Mouse (Mus musculus) kidney, embryonic 15.5 days (tissue): ENCODE results near the gene Myh14. TPM values are rescaled to one million over a fixed set of nuclear protein-coding genes. Genes with fewer than 3 reads are reported as not detected.

ENCODE experiments used
- ATAC-seq: fragments of 200-750 bp; cut with Nextera tagmentation; replicated peaks from 2 replicates; pipeline ENCODE4 v1.8.0; 2017; ENCODE audit warnings: moderate TSS enrichment; ENCODE audit not compliant: low FRiP score
- H3K27ac ChIP-seq: fragments of 300-500 bp; sonication (generic); 2 replicates; pipeline ENCODE4 v1.5.1; 2015; ENCODE audit warnings: mild to moderate bottlenecking, inconsistent platforms
- H3K27me3 ChIP-seq: fragments of 300-500 bp; sonication (generic); 2 replicates; pipeline ENCODE4 v1.6.1; 2015; ENCODE audit warnings: inconsistent platforms
- H3K36me3 ChIP-seq: fragments of 300-500 bp; sonication (generic); 2 replicates; pipeline ENCODE4 v1.6.1; 2015; ENCODE audit warnings: inconsistent platforms
- H3K4me1 ChIP-seq: fragments of 300-500 bp; sonication (generic); 2 replicates; pipeline ENCODE4 v1.6.1; 2015; ENCODE audit warnings: inconsistent platforms
- H3K4me2 ChIP-seq: fragments of 300-500 bp; sonication (generic); 2 replicates; pipeline ENCODE4 v1.6.1; 2015; ENCODE audit warnings: moderate library complexity, mild to moderate bottlenecking, inconsistent platforms
- H3K4me3 ChIP-seq: fragments of 300-500 bp; sonication (generic); replicated peaks from 2 replicates; pipeline ENCODE4 v1.5.1; 2015; ENCODE audit warnings: mild to moderate bottlenecking, inconsistent platforms
- H3K9ac ChIP-seq: fragments of 300-500 bp; sonication (generic); 2 replicates; pipeline ENCODE4 v1.6.1; 2015; ENCODE audit warnings: mild to moderate bottlenecking, inconsistent platforms
- H3K9me3 ChIP-seq: fragments of 300-500 bp; sonication (generic); replicated peaks from 2 replicates; pipeline ENCODE4 v1.6.1; 2016; ENCODE audit warnings: inconsistent platforms
- WGBS: fragments of 180-500 bp; shearing (Covaris S2); methylation state at CpG from one replicate; pipeline ENCODE4 v1.1.7; 2015; ENCODE audit warnings: mixed read lengths; 5-methylcytosine and 5-hydroxymethylcytosine counted together
- polyA plus RNA-seq: library from polyadenylated mRNA; unstranded; fragments of >200 nt; fragmentation: Nextera tagmentation; extraction: Ambion mirVana; gene quantifications from 2 replicates; pipeline ENCODE4 v1.2.1, GENCODE M21; 2015

The Myh14 gene
- polyA plus RNA-seq, 1 experiment from 2014 or later, result 2.7 TPM

DNA sequence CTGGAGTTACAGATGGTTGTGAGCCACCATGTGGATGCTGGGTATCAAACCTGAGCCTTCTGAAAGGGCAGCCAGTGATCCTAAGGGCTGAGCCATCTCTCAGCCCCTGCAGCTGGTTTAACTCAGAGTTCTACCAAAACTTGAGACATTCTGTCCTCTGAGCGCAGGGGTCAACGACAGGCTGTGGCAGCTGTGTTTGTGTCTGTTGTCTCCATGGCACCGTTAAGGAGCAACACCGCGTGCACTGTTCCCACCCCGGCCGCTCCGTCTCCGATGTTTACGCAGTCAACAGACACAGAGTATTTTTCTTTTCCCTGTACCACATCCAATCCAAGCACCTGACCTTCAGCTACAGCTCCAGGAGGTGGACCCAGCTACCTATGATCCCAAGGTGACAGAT lies 22.9 kb downstream of the Myh14 start:
- 42% methylated on average over 10 of the region's 10 CpGs for WGBS
- Histone ChIP-seq H3K27ac (no peak overlapping the region), H3K27me3 (peaks cover 38% of the 10 kb centered on the region), H3K36me3 (no peaks in the 10 kb centered on the region), H3K9me3 (no peaks in the 10 kb centered on the region), H3K9ac (no peak overlapping the region), H3K4me3 (no peak overlapping the region), H3K4me1 (no peaks in the 10 kb centered on the region), H3K4me2 (no peak overlapping the region)
- no peak for ATAC-seq

DNA sequence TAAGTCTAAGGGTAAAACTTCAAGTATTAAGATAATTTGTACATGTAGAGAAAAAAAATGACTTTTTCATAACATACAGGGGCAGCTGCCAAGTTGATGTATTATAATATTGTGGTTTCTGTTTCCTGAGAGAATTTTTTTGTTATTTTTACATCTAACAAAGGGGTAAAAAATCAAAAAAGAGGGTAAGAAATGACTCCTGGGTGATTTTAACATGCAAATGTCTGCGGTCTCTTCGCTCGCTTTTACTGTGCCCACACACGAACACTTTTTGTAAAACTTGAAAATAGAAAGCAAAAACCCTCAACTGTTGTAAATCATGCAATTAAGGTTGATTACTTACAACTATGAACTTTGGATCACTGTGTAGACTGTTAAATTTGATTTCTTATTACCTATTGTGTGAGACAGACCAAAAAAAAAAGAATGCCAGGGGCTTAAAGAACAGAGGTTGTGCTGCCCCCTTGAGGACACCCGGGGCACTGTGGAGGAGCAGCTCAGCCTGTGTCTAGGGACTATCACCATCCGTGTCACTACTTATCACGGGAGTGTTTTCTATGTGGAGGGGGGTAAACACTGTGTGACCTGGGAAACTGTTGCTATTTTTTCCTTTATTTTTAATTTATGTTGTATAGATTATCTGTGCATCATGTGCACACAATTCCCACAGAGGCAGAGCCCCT lies 23.5 kb downstream of the Myh14 start:
- no peak overlapping the region for H3K27ac ChIP-seq
- H3K4me1 ChIP-seq, result no peaks in the 10 kb centered on the region
- no peak for ATAC-seq
- H3K4me2 ChIP-seq, result no peak overlapping the region
- 48% methylated on average over 7 of the region's 7 CpGs for WGBS
- H3K27me3 ChIP-seq, result peaks cover 41% of the 10 kb centered on the region
- H3K9me3 ChIP-seq, result no peaks in the 10 kb centered on the region
- no peaks in the 10 kb centered on the region for H3K36me3 ChIP-seq
- H3K4me3 ChIP-seq, result no peak overlapping the region
- no peak overlapping the region for H3K9ac ChIP-seq

DNA sequence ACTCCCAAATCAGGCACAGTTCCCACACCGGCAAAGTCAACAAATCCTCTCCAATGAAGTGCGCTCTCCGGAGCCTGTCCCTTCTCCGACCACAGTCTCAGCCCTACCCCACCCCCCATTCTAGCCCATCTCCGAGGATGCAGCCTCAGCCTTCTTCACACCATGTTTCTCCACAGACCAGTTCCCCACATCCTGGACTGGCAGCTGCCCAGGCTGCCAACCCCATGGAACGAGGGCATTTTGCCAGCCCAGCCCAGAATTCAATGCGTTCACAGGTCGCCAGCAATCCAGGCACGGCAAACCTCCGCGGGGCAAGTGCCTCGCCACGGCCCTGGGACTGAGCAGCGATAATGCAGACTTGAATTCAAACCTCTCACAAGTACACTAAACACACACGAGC lies 24.7 kb downstream of the Myh14 start:
- peaks cover 5% of the 10 kb centered on the region; the same call in 1 of the 2 replicates for H3K4me1 ChIP-seq
- 22% methylated on average over 15 of the region's 15 CpGs for WGBS
- no peak overlapping the region for H3K4me3 ChIP-seq
- no peak overlapping the region for H3K9ac ChIP-seq
- ATAC-seq, result no peak
- H3K27me3 ChIP-seq, result peaks cover 54% of the 10 kb centered on the region
- H3K9me3 ChIP-seq, result no peaks in the 10 kb centered on the region
- H3K27ac ChIP-seq, result no peak overlapping the region
- no peak overlapping the region for H3K4me2 ChIP-seq
- H3K36me3 ChIP-seq, result no peaks in the 10 kb centered on the region

DNA sequence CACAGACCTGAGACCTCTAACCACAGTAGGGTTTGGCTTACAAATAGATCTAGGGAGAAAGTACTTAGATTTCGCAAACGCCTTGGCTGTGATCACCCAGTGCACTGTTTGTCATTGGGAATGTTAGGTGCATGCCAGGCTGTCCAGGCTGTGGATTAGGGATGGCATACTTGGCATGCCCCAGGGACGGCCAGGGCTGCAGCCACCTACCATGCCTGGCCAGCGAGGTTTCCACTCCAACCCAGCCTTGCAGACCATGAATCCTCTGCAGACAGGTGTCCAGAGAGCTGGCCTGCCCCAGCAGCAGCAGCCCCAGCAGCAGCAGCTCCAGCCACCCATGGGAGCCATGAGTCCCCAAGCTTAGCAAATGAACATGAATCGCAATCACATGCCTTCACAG lies 25.4 kb downstream of the Myh14 start:
- Histone ChIP-seq H3K4me1 (peaks cover 6% of the 10 kb centered on the region; the same call in 1 of the 2 replicates), H3K9ac (no peak overlapping the region), H3K9me3 (no peaks in the 10 kb centered on the region), H3K27ac (no peak overlapping the region), H3K27me3 (peaks cover 61% of the 10 kb centered on the region), H3K4me2 (no peak overlapping the region), H3K4me3 (no peak overlapping the region), H3K36me3 (no peaks in the 10 kb centered on the region)
- 75% methylated on average over 5 of the region's 5 CpGs for WGBS
- no peak for ATAC-seq

DNA sequence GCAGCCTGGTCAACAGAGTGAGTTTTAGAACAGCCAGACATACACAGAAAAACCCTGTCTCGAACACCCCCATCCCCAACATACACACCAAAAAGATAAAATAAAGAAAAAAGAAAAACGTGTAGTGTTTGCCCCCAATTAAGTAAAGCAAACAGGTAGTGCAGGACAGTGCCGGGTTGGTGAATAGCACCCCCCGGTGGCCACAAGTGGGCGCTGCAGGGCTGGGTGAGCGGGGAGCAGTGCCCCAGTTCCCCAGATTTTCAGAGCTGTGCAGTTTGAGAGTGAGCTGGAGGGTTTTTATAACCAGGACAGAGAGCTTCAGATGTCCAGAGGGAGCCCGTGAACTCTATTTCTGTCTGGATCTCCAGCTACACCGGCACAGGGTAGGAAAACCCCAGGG lies 28.8 kb downstream of the Myh14 start:
- WGBS, result 32% methylated on average over 8 of the region's 8 CpGs
- no peaks in the 10 kb centered on the region for H3K36me3 ChIP-seq
- H3K4me3 ChIP-seq, result no peak overlapping the region
- ATAC-seq, result no peak
- H3K4me1 ChIP-seq, result peaks cover 11% of the 10 kb centered on the region; the same call in 1 of the 2 replicates
- no peaks in the 10 kb centered on the region for H3K9me3 ChIP-seq
- H3K27me3 ChIP-seq, result peaks cover 93% of the 10 kb centered on the region
- H3K9ac ChIP-seq, result no peak overlapping the region
- no peak overlapping the region for H3K4me2 ChIP-seq
- no peak overlapping the region for H3K27ac ChIP-seq

DNA sequence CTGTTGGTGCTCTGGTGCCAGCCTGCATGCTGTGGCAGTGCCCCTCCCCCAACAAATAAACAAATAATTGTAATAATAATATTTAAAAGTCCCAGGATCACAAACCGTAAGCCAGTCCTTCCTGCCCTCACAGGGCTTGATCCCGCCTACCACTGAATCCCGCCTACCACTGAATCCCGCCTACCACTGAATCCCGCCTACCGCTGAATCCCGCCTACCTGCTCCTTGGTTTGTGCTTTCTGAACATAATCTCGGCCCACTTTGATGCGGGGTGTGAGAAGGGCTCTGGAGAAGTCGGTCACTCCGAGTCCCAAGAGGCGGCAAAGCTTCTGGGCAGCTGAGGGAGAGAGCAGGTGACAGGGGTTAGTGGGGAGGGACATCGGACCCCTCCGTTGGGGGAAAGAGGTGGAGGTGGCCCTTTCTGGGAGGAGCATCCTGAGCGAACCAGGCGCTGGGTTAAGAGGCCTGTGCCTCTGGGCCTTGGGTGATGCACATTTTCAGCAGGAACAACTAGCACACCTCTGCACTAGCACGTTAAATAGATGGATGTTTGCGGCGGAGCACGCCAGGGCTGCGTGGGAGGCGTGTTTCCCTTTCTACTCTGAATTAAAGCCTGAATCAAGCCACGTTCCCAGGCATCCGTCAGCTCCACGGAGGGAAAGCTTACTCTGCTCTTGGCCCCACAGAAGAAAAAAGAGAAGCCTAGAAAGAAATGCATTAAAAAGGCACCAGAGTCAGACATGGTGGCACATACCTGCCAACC lies 29.6 kb downstream of the Myh14 start:
- Histone ChIP-seq H3K9me3 (no peaks in the 10 kb centered on the region), H3K36me3 (no peaks in the 10 kb centered on the region), H3K4me3 (peak overlapping the region; percentile 32), H3K9ac (no peak overlapping the region), H3K4me1 (peaks cover 11% of the 10 kb centered on the region; the same call in 1 of the 2 replicates), H3K27me3 (peaks cover 91% of the 10 kb centered on the region), H3K27ac (no peak overlapping the region), H3K4me2 (peak overlapping the region; percentile 54)
- WGBS, result 8% methylated on average over 25 of the region's 25 CpGs
- no peak for ATAC-seq

DNA sequence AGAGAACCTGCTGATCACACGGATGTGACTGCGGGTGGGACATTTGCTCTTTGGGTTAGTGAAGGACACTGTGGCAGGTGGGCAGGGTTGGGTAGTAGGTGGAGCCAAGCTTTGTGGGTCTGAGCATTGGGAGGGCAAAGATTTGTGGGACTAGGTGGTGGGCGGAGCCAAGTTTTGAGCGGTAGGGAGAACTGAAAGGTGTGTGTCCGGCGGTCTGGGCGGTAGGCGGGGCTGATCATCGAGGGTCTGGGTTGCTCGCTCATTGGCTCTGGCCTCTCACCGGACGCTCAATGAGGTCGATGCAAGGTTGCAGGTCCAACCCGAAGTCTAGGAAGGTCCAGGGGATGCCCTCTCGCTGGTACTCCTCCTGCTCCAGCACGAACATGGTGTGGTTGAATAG lies 32.0 kb downstream of the Myh14 start:
- Histone ChIP-seq H3K27me3 (peaks cover 76% of the 10 kb centered on the region), H3K27ac (no peak overlapping the region), H3K4me2 (peak overlapping the region; percentile 49), H3K9me3 (no peaks in the 10 kb centered on the region), H3K9ac (no peak overlapping the region), H3K4me1 (peaks cover 11% of the 10 kb centered on the region; the same call in 1 of the 2 replicates), H3K36me3 (no peaks in the 10 kb centered on the region), H3K4me3 (0 out of 2 replicates have a peak overlapping the region, but pooled peaks have one; percentile 16)
- peak; percentile 31; the same call in 1 of the 2 replicates for ATAC-seq
- WGBS, result 2% methylated on average over 16 of the region's 16 CpGs

DNA sequence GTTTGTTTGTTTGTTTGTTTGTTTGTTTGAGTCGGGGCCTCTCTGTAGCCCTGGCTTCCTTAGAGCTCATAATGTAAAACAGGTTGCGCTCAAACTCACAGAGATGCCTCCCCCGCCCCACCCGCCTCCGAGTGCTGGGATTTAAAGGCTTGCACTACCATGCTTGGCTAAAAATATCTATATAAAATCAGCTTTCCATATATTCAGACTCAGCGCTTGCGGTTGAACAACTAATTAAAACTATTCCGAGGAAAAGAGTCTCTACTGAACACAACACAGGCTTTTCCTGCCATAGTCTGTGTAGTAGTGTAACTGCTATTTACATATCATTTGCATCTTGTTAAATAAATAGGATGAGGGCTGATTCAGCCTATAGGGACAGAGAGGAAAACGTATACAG lies 34.0 kb downstream of the Myh14 start:
- no peaks in the 10 kb centered on the region for H3K36me3 ChIP-seq
- no peak overlapping the region for H3K4me2 ChIP-seq
- no peak overlapping the region for H3K27ac ChIP-seq
- peaks cover 72% of the 10 kb centered on the region for H3K27me3 ChIP-seq
- H3K9me3 ChIP-seq, result no peaks in the 10 kb centered on the region
- H3K9ac ChIP-seq, result no peak overlapping the region
- WGBS, result 86% methylated on average over 9 of the region's 9 CpGs
- ATAC-seq, result no peak
- H3K4me3 ChIP-seq, result no peak overlapping the region
- H3K4me1 ChIP-seq, result peaks cover 11% of the 10 kb centered on the region; the same call in 1 of the 2 replicates

DNA sequence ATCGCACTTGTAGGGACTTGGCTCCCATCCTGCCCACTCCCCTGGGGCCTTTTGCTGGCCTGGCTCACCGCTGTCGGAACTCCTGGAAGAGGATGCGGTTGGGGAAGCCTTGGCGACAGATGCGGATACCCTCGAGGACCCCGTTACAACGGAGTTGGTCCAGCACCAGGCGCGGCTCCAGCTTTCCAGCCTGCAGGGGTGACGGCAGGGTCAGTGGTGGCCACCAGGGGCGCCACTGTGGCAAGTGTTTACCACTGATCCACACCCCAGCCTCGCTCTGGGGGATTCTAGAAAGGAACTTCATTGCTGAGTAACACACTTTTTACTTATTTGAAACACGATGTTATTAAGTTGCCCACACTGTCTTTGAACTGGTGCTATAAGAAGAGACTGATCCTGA lies 37.2 kb downstream of the Myh14 start:
- H3K9ac ChIP-seq, result no peak overlapping the region
- 21% methylated on average over 15 of the region's 15 CpGs for WGBS

DNA sequence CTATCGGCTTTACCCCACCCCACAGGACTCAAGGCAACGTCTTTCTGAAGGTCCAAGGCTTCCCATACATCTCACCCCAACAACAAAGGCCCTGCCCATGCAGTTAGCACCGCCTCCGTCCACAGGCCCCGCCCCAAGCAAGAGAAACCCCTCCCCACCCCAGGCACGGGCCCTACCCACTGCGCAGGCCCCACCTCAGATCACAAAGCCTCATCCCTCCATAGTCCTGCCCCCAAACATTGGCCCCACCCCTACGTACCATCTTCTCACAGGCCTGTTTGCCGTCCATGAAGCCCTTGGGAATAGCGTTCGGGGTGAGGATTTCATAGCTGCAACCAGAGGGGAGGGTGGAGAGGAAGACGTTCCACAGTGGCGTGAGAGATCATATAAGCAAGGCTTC lies 38.0 kb downstream of the Myh14 start:
- Histone ChIP-seq H3K4me2 (no peak overlapping the region), H3K27me3 (peaks cover 32% of the 10 kb centered on the region), H3K4me1 (no peaks in the 10 kb centered on the region), H3K4me3 (no peak overlapping the region), H3K9me3 (no peaks in the 10 kb centered on the region), H3K27ac (no peak overlapping the region), H3K36me3 (no peaks in the 10 kb centered on the region), H3K9ac (no peak overlapping the region)
- 22% methylated on average over 13 of the region's 13 CpGs for WGBS
- ATAC-seq, result no peak

More for the DNA sequence above, 37.2 kb downstream of the Myh14 start:
- ATAC-seq, result no peak
- H3K9me3 ChIP-seq, result no peaks in the 10 kb centered on the region
- H3K4me2 ChIP-seq, result no peak overlapping the region
- no peak overlapping the region for H3K27ac ChIP-seq
- H3K4me1 ChIP-seq, result no peaks in the 10 kb centered on the region
- peaks cover 39% of the 10 kb centered on the region for H3K27me3 ChIP-seq
- no peak overlapping the region for H3K4me3 ChIP-seq
- H3K36me3 ChIP-seq, result no peaks in the 10 kb centered on the region

DNA sequence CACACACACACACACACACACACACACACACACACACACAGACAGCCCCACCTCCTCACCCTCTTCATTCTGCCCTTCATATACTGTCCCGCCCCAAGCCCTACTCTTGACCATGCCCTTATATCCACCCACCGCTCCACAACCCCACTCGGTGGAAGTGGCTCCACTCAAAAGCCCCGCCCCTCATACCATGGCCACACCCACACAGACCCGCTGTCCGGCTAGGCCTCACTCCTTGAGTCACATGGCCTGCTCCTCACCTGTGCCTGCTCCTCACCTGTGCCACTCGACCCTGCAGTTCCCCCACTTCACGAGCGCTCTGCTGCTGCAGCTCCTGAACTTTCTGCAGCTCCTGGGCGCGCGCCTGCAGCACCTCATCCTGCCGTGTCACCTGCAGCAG lies 40.2 kb downstream of the Myh14 start:
- Histone ChIP-seq H3K9ac (no peak overlapping the region), H3K27me3 (peaks cover 22% of the 10 kb centered on the region), H3K9me3 (no peaks in the 10 kb centered on the region), H3K27ac (no peak overlapping the region), H3K4me3 (no peak overlapping the region), H3K4me2 (no peak overlapping the region), H3K36me3 (no peaks in the 10 kb centered on the region), H3K4me1 (no peaks in the 10 kb centered on the region)
- WGBS, result 74% methylated on average over 13 of the region's 13 CpGs
- ATAC-seq, result no peak

DNA sequence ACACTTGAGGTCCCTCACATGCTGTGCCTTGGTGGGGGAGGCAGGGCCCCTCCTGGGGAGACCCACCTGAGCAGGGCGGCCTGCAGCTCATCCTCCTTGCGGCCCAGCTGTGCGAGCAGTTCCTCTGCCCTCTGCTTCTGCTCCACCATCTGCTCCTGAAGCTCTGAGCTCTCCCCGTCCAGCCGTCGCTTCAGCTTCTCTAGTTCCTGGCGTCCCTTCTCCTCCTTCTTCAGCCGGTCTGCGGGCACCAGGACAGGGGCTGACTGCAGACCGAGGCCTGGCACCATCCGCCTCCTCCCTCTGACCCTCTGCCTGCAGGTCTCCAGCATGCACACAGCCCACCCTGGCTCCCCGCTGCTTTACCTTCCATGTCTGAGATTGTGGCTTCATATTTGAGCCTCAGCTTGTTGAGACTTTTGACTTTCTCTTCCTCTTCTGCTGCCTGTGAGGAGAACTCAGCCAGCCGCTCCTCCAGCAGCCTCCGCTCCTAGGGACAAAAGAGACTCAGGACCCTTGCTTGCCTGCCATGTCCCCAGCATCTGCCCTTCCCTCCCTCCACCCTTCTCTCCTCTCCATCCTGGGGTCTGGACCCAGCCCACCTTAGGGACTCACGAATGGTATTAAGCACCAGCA lies 42.1 kb downstream of the Myh14 start:
- Histone ChIP-seq H3K4me3 (no peak overlapping the region), H3K27me3 (peaks cover 12% of the 10 kb centered on the region), H3K4me2 (no peak overlapping the region), H3K9ac (no peak overlapping the region), H3K36me3 (no peaks in the 10 kb centered on the region), H3K27ac (no peak overlapping the region), H3K4me1 (no peaks in the 10 kb centered on the region; the same call in 1 of the 2 replicates), H3K9me3 (no peaks in the 10 kb centered on the region)
- no peak for ATAC-seq
- WGBS, result 88% methylated on average over 15 of the region's 15 CpGs
